Mouse (Mus musculus) liver, embryonic 14.5 days (tissue): ENCODE measurements around the gene Rhobtb1.

Source experiments
- CTCF ChIP-seq: IDR thresholded peaks from 2 replicates; pipeline ENCODE4 v1.5.1; 2016; ENCODE audit warnings: antibody characterized with exemption, low read depth, control low read depth
- EP300 ChIP-seq: IDR thresholded peaks from 2 replicates; pipeline ENCODE4 v1.6.1; 2016; ENCODE audit warnings: antibody characterized with exemption, low read depth

DNA sequence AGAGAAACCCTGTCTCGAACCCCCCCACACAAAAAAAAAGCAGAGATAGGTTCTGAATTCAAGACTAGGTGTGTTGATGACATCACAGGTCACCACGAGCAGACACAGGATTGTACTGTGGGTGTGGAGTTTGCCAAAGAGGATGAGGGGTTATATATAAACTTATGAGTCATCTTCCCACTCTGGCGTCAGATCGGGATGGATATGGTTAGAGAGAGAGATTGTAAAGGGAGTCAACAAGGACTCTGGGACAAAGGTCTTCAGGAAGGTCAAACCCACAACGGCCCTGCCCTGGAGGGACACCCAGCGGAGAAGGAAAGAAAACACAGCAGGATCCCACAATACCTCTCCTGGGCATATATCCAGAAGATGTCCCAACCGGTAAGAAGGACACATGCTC, 2.0 kb upstream of the Rhobtb1 start:
- TF ChIP-seq CTCF = no peak
- no peak for TF ChIP-seq EP300
